Mouse (Mus musculus) left cerebral cortex, adult 9 months (tissue): ENCODE measurements around the gene Tctex1d2.
"Not testable (repeated sequence)": the region's sequence is repeated elsewhere in the genome, so short reads cannot be mapped to it uniquely, and the experiment has no call there.

ENCODE experiments used
- DNase-seq, 2 experiments: peaks; one replicate each; pipeline ENCODE4 v3.0.0; 2022; ENCODE audit warnings: low spot score in 2 of 2

Tctex1d2 gene

GRCm38 (mm10) chr16:32431926-32432325 lies 12.4 kb downstream of the Tctex1d2 start:
- DNase-seq = no peak

- DNase-seq = no peak
These were observed 13.6 kb downstream of the Tctex1d2 start for GRCm38 (mm10) chr16:32433138-32433537.

GRCm38 (mm10) chr16:32434066-32434465 lies 14.6 kb downstream of the Tctex1d2 start:
- no peak for DNase-seq

GRCm38 (mm10) chr16:32434691-32435090 lies 15.2 kb downstream of the Tctex1d2 start:
- DNase-seq = no peak

- no peak for DNase-seq
These were observed 17.2 kb downstream of the Tctex1d2 start for GRCm38 (mm10) chr16:32436657-32437056.

GRCm38 (mm10) chr16:32437266-32437665 lies 17.8 kb downstream of the Tctex1d2 start:
- no peak for DNase-seq

GRCm38 (mm10) chr16:32441432-32441831 lies 21.9 kb downstream of the Tctex1d2 start:
- DNase-seq = no peak

GRCm38 (mm10) chr16:32444615-32445014 lies 25.1 kb downstream of the Tctex1d2 start:
- DNase-seq = not testable (repeated sequence)

- DNase-seq = no peak
These were observed 26.1 kb downstream of the Tctex1d2 start for GRCm38 (mm10) chr16:32445558-32445957.

GRCm38 (mm10) chr16:32446563-32447138 lies 27.1 kb downstream of the Tctex1d2 start:
- no peak for DNase-seq

- no peak for DNase-seq
These were observed 30.2 kb downstream of the Tctex1d2 start for GRCm38 (mm10) chr16:32449665-32450064.

GRCm38 (mm10) chr16:32450133-32450532 lies 30.6 kb downstream of the Tctex1d2 start:
- no peak for DNase-seq

- no peak for DNase-seq
These were observed 33.6 kb downstream of the Tctex1d2 start for GRCm38 (mm10) chr16:32453102-32453501.

GRCm38 (mm10) chr16:32454646-32455045 lies 35.1 kb downstream of the Tctex1d2 start:
- DNase-seq = no peak

- DNase-seq = no peak
These were observed 36.6 kb downstream of the Tctex1d2 start for GRCm38 (mm10) chr16:32456086-32456485.

GRCm38 (mm10) chr16:32456761-32457160 lies 37.3 kb downstream of the Tctex1d2 start:
- no peak for DNase-seq

- peak in 1 of 2 experiments; percentile 50 for DNase-seq
These were observed 38.3 kb downstream of the Tctex1d2 start for GRCm38 (mm10) chr16:32457589-32458386.

- no peak for DNase-seq
These were observed 41.0 kb downstream of the Tctex1d2 start for GRCm38 (mm10) chr16:32460518-32460917.

- no peak for DNase-seq
These were observed 42.2 kb downstream of the Tctex1d2 start for GRCm38 (mm10) chr16:32461713-32462112.

- no peak for DNase-seq
These were observed 43.4 kb downstream of the Tctex1d2 start for GRCm38 (mm10) chr16:32462950-32463349.

GRCm38 (mm10) chr16:32463426-32463825 lies 43.9 kb downstream of the Tctex1d2 start:
- DNase-seq = no peak

GRCm38 (mm10) chr16:32464908-32465307 lies 45.4 kb downstream of the Tctex1d2 start:
- DNase-seq = no peak

GRCm38 (mm10) chr16:32468488-32468887 lies 49.0 kb downstream of the Tctex1d2 start:
- no peak for DNase-seq
